Mouse (Mus musculus) layer of hippocampus, postnatal 25 days (tissue): ENCODE data around the gene Cpne4. TPM values are rescaled to one million over a fixed set of nuclear protein-coding genes. Genes with fewer than 3 reads are reported as not detected.

ENCODE experiments used
- DNase-seq, 2 experiments: peaks; one replicate each; pipeline ENCODE4 v3.0.0; 2022; ENCODE audit warnings: mixed read lengths in 2 of 2, low spot score in 1 of 2; ENCODE audit errors: extremely low spot score in 1 of 2
- microRNA-seq, 2 experiments: library from miRNA; unstranded; fragments of <30 nt; microRNA quantifications; one replicate each; pipeline ENCODE4 v1.2.0; 2021
- total RNA-seq, 2 experiments: library from RNA; stranded (reverse); gene quantifications; 2 replicates each; pipeline ENCODE4 v1.2.3; 2021

Gene Cpne4
- total RNA-seq, 2 experiments from 2014 or later: 107 to 114 TPM

GRCm38 (mm10) chr9:105018186-105018585 is 471.1 kb downstream of the Cpne4 start:
- DNase-seq: peak in 1 of 2 experiments; percentile 9

- DNase-seq: no peak
Measured at GRCm38 (mm10) chr9:105028311-105028710, 481.2 kb downstream of the Cpne4 start.

- DNase-seq: no peak
Measured at GRCm38 (mm10) chr9:105032572-105032971, 485.5 kb downstream of the Cpne4 start.

GRCm38 (mm10) chr9:105033641-105034040 is 486.6 kb downstream of the Cpne4 start:
- no peak for DNase-seq

- DNase-seq: no peak
Measured at GRCm38 (mm10) chr9:105037847-105038246, 490.8 kb downstream of the Cpne4 start.

- DNase-seq: no peak
Measured at GRCm38 (mm10) chr9:105046014-105046413, 498.9 kb downstream of the Cpne4 start.

GRCm38 (mm10) chr9:105048351-105048750 is 501.3 kb downstream of the Cpne4 start:
- DNase-seq: peak; percentile 36 to 53

GRCm38 (mm10) chr9:105049636-105050035 is 502.6 kb downstream of the Cpne4 start:
- DNase-seq: peak in 1 of 2 experiments; percentile 15

GRCm38 (mm10) chr9:105050257-105050656 is 503.2 kb downstream of the Cpne4 start:
- DNase-seq: no peak

- DNase-seq: peak; percentile 85 to 92
Measured at GRCm38 (mm10) chr9:105053147-105053557, 506.1 kb downstream of the Cpne4 start, which contains the start of gene Mrpl3. Mrpl3 (plus strand) TSS chr9:105053239.

- DNase-seq: no peak
Measured at GRCm38 (mm10) chr9:105053812-105054211, 506.7 kb downstream of the Cpne4 start.

GRCm38 (mm10) chr9:105069106-105069505 is 522.0 kb downstream of the Cpne4 start:
- DNase-seq: no peak

- no peak for DNase-seq
Measured at GRCm38 (mm10) chr9:105072991-105073748, 526.1 kb downstream of the Cpne4 start.

GRCm38 (mm10) chr9:105074851-105075250 is 527.8 kb downstream of the Cpne4 start:
- no peak for DNase-seq

- DNase-seq: no peak
Measured at GRCm38 (mm10) chr9:105076756-105077424, 529.8 kb downstream of the Cpne4 start.

- no peak for DNase-seq
Measured at GRCm38 (mm10) chr9:105078460-105078859, 531.4 kb downstream of the Cpne4 start.

- no peak for DNase-seq
Measured at GRCm38 (mm10) chr9:105080246-105080645, 533.2 kb downstream of the Cpne4 start.

Small RNAs within 50 kb of the gene (microRNA-seq; reads per million reads assigned to microRNA genes)
- gene Gm23391: 0 reads per million in 2 experiments

Other genes with a start within 250 kb of the Cpne4 start
- under 1 TPM in 1 of 2 experiments, not detected in 1; 0.10 TPM for gene Acpp, start 209.5 kb upstream of the Cpne4 start, total RNA-seq